Mouse (Mus musculus): ENCODE data around the gene Mphosph9.
A peak's percentile ranks its signal among the peaks of the same experiment; 100 is the strongest.
"Not testable (repeated sequence)": the region's sequence is repeated elsewhere in the genome, so short reads cannot be mapped to it uniquely, and the experiment has no call there.

Gene Mphosph9

GRCm38 (mm10) chr5:124342897-124343296 lies 15.1 kb upstream of the Mphosph9 start:
- no peak for ATAC-seq (ENCODE audit: low TSS enrichment)

DNA sequence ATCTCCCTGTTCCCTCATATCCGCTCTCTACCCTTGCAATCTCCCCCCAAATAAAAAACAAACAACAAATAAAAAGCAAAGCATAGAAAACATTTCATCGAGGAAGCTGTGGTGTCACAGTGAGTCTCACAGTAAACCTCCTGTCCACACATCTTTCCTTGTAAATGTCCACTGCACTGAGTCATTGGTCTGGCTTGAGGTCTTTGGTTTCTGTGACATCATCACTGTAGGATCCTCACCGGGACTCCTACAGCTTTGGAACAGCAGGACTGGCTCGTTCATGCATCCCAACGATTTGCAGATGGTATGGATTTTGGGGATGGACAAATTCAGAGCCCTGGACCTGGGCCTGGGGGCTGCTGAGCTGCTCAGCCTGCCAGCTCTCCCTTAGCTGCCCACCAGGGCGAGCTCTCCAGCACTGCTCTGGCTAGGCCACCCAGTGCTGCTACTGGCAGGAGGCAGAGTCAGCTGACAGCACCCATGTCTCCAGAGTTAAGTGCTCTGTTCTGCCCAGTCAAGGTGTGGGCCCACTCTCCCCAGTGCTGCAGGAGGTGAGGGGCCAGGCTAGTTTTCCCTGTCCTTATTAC lies 14.1 kb upstream of the Mphosph9 start:
- ATAC-seq (ENCODE audit: low TSS enrichment): not testable (repeated sequence)

DNA sequence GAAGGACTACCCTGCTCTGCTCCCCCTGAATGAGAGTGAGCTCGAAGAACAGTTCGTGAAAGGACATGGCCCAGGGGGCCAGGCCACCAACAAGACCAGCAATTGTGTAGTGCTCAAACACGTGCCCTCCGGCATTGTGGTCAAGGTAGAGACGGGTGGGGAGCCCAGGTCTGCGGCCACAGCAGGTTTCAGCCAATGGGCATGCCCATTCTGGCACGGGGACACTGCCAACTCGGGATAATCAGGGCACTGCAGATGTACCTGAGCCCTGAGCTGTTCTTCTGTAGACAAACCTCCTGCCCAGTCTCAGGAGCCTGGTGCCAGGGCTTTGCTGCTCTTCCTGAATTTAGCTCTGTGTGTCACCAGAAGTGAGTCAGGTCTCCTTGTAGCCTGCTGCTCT lies 11.0 kb upstream of the Mphosph9 start:
- no peak for ATAC-seq (ENCODE audit: low TSS enrichment)

DNA sequence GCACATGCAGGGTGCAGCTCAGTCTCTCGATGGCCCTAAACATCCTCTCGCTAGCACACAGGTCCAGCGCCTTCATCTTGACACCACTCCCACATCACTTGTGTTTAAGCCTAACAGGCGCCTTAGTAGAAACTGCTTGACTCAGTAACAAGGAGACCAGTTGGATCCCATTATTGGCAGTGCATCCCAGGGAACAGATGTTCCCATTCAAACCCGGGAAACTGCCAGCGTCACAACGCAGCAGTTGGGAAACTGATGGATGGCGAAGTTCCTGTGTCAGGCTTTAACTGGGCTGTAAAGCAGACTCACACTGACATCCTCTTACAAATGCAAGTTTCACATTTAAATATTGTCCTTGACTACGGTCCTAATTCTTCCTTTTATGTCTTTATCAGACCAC lies 10.1 kb upstream of the Mphosph9 start:
- peak; percentile 62 for ATAC-seq (ENCODE audit: low TSS enrichment)

GRCm38 (mm10) chr5:124337103-124337502 lies 9.3 kb upstream of the Mphosph9 start:
- ATAC-seq (ENCODE audit: low TSS enrichment): no peak

DNA sequence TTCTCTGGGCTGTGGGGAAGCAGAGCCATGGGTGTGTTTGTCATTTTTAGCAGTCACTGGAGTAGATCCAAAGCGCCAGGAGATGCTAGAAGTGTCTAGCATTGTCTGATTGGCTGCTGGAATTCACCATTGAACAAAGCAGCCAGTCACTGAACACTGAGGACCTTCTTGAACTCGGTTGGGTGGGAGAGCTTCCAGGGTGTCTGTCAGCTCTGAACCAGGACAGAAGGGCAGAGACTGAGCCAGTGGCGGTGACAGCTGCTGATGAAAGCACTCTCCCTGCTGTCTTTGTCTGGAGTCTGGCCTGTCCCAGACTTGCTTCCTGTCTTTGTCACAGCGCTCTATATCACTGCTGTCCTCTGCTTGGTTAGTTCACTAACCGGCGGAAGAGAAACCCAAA lies 6.6 kb upstream of the Mphosph9 start:
- peak; percentile 48 for ATAC-seq (ENCODE audit: low TSS enrichment)

- ATAC-seq (ENCODE audit: low TSS enrichment): no peak
These were observed 2.3 kb upstream of the Mphosph9 start for GRCm38 (mm10) chr5:124330086-124330485.

DNA sequence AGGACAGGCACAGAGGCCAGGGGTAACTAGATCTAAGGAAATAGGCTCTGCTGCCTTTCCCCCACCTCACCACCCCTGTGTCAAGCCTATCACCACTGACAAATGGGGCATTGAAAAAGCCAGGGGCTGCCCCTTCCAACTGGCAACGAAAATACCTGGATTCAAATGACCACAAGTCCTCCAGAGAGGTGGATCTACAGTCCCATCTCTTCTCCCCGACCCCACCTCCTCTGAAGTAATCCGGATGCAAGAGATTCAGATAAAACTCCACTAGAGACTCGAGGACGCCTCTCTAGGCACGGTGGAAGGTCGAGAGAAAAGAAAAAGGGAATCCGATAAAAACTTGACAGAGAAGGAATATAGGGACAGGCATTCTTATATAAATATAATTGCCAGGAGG lies 943 bp downstream of the Mphosph9 start:
- no peak for ATAC-seq (ENCODE audit: low TSS enrichment)

DNA sequence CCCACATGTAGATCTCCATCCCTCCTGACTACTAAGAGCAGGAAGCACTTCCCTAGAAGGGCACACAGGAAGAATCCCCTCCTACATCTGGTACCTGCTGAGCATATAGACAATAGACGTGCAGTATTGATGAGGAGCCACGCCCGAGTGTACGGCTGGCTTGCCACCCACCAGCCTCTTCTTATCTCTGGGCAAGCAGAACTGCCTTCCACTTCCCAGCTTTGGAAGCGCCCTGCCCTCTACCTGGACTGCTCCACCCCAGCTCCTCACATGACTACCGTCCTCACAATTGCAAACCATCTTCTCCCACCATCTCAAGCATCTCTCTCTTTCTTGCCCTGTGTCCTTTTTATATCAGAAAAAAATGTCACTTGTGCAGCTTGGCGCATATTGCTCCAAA lies 10.1 kb downstream of the Mphosph9 start:
- ATAC-seq (ENCODE audit: low TSS enrichment): no peak

- ATAC-seq (ENCODE audit: low TSS enrichment): no peak
These were observed 11.8 kb downstream of the Mphosph9 start for GRCm38 (mm10) chr5:124315941-124316340.

DNA sequence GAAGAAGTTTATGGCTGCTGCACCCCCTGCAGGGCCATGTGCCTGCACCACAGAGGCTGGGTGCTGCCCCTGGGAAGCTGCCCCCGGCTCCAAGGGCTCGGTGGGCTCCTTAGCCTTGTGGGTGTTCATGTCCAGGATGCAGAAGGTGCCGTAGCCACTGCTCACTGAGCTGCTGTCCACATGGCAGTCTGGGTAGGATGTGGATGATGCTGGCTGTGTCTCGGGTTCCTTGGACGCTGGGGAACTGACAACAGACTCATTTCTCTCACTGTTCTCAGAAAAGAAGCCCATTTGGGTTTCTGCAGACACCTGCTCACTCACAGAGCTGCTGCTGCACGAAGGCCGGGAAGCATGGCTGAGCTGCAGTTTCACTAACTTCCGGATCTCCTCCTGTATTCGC lies 12.3 kb downstream of the Mphosph9 start:
- no peak for ATAC-seq (ENCODE audit: low TSS enrichment)

- no peak for ATAC-seq (ENCODE audit: low TSS enrichment)
These were observed 17.7 kb downstream of the Mphosph9 start for GRCm38 (mm10) chr5:124310091-124310490.

DNA sequence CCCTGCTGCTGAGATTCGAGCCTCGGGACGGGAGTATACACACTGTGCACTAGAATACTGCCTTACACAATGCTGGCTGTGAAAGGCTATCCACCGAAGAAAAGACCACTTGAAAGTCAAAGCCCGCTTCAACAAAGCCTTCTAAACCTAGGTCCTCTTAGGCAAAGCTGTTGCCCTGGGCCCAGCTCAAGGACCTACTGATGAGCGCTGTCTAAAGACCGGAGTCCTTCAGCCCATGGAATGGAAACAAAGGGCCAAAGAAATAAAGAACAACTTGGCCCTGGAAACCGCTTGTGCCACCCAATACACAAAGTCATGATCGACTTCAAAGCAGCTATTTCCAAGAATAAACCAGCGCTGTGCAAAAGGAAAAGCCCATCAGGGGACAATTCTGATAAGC lies 18.6 kb downstream of the Mphosph9 start:
- no peak for ATAC-seq (ENCODE audit: low TSS enrichment)

GRCm38 (mm10) chr5:124302853-124303252 lies 24.9 kb downstream of the Mphosph9 start:
- ATAC-seq (ENCODE audit: low TSS enrichment): not testable (repeated sequence)

DNA sequence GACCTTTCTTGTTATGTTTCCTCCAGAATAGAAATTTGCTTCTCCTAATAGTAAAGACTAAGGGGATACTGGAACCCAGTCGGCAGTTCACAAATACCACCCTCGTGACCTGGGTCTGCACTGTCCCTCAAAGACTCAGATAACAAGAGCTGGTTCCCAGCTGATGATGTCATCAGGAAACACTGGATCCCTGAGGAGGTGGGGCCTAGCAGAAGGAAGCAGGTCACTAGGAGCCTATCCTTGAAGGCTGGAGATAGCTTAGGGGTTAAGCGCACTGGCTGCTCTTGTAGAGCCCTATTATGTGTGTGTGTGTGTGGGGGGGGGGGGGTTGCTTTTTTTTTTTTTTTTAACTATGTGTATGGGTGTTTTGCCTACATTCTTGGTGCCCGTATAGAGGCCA lies 27.6 kb downstream of the Mphosph9 start:
- ATAC-seq (ENCODE audit: low TSS enrichment): no peak

GRCm38 (mm10) chr5:124299307-124299706 lies 28.5 kb downstream of the Mphosph9 start:
- ATAC-seq (ENCODE audit: low TSS enrichment): not testable (repeated sequence)

DNA sequence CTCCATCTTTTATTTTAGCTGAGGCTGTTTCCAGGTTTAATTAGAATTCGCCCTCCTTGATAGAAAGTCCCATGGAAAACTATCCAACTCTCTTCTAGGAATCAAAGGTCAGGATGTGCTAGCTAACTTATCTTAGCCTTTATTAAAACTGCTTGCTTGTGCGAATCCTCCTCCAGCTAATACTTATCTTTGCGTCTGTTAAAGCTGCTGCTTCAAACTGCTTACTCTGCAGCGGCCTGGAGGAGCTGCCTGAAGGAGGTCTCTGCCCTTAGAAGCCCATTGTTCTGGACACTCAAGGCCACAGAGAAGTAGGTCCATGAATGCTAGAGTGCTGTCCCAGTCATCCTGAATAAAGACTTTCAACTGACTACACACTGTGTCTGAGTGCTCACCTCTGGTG lies 31.3 kb downstream of the Mphosph9 start:
- no peak for ATAC-seq (ENCODE audit: low TSS enrichment)

GRCm38 (mm10) chr5:124293967-124294366 lies 33.8 kb downstream of the Mphosph9 start:
- peak; percentile 77 for ATAC-seq (ENCODE audit: low TSS enrichment)

- ATAC-seq (ENCODE audit: low TSS enrichment): peak; percentile 58; the same call in 1 of the 2 replicates
These were observed 37.6 kb downstream of the Mphosph9 start for GRCm38 (mm10) chr5:124290216-124290615.

GRCm38 (mm10) chr5:124287616-124288247 lies 40.0 kb downstream of the Mphosph9 start:
- peak; percentile 45; the same call in 1 of the 2 replicates for ATAC-seq (ENCODE audit: low TSS enrichment)

GRCm38 (mm10) chr5:124284330-124284729 lies 43.4 kb downstream of the Mphosph9 start:
- no peak for ATAC-seq (ENCODE audit: low TSS enrichment)

- ATAC-seq (ENCODE audit: low TSS enrichment): no peak
These were observed 44.9 kb downstream of the Mphosph9 start for GRCm38 (mm10) chr5:124282854-124283253.

GRCm38 (mm10) chr5:124270226-124270625 lies 57.5 kb downstream of the Mphosph9 start:
- ATAC-seq (ENCODE audit: low TSS enrichment): no peak

DNA sequence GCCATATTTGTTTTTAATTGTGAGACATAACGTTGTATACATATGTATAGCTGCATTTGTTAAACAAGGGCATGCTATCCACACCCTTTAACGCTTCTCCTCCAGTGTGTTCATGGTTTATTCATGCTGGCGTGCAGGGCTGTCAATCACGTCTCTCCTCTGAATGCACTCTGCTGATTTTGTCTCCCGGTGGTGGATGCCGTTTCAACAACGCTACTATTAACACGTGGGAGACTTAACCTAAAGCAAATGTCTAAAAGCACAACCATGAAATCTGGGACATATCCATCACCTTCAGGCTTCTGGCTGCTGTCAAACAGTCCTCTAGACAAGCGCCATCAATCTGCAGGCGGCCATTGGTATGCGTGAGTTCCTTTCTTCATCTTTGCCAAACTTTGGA lies 58.1 kb downstream of the Mphosph9 start:
- no peak for ATAC-seq (ENCODE audit: low TSS enrichment)

Data from frontal cortex, adult (tissue).